Mouse (Mus musculus): Measurements from ENCODE around the gene Vsx1. TPM values are rescaled to one million over a fixed set of nuclear protein-coding genes. Genes with fewer than 3 reads are reported as not detected.
A peak's percentile ranks its signal among the peaks of the same experiment; 100 is the strongest.

Gene Vsx1
- polyA plus RNA-seq, 1 experiment: not detected

GRCm38 (mm10) chr2:150669454-150670045 is 19.6 kb downstream of the Vsx1 start:
- peaks cover 17% of the 10 kb centered on the region for H3K27me3 ChIP-seq (ENCODE audit: control insufficient read depth, insufficient read depth, insufficient read length)

GRCm38 (mm10) chr2:150668956-150669355 is 20.2 kb downstream of the Vsx1 start:
- no peaks in the 10 kb centered on the region for H3K79me2 ChIP-seq (ENCODE audit: control insufficient read depth, insufficient read depth)
- no peak overlapping the region for H3K4me3 ChIP-seq
- H3K36me3 ChIP-seq (ENCODE audit: control insufficient read depth, insufficient read depth): no peaks in the 10 kb centered on the region
- TF ChIP-seq E2F4 (IDR thresholded peaks at IDR 0.05; ENCODE audit: insufficient read depth) (no peak), MAX (IDR thresholded peaks at IDR 0.05; ENCODE audit: low read depth) (no peak), USF1 (IDR thresholded peaks at IDR 0.05; ENCODE audit: low read depth) (no peak), CEBPB (IDR thresholded peaks at IDR 0.05; ENCODE audit: insufficient read depth, poor library complexity, severe bottlenecking) (no peak), POLR2AphosphoS2 (IDR thresholded peaks at IDR 0.05; ENCODE audit: insufficient read length, low read depth) (no peak), REST (IDR thresholded peaks at IDR 0.05; ENCODE audit: insufficient read depth, insufficient read length) (no peak), MYOD1 (IDR thresholded peaks at IDR 0.05; ENCODE audit: control insufficient read depth in 1 of 3, insufficient read length in 2 of 3, low read depth in 2 of 3) (no peak), SRF (IDR thresholded peaks at IDR 0.05; ENCODE audit: control insufficient read depth, insufficient read length, low read depth) (no peak), POLR2A (IDR thresholded peaks at IDR 0.05; ENCODE audit: insufficient read length, low read depth) (no peak), TCF3 (IDR thresholded peaks at IDR 0.05; ENCODE audit: insufficient read length, low read depth) (no peak), MYOG (IDR thresholded peaks at IDR 0.05; ENCODE audit: control insufficient read depth in 1 of 3, insufficient read depth in 1 of 3, insufficient read length in 2 of 3, low read depth in 2 of 3) (no peak), TCF12 (IDR thresholded peaks at IDR 0.05; ENCODE audit: insufficient read depth, poor library complexity, severe bottlenecking) (no peak)
- no peak overlapping the region for H3ac ChIP-seq (ENCODE audit: control insufficient read depth, insufficient read length)
- peaks cover 17% of the 10 kb centered on the region for H3K27me3 ChIP-seq (ENCODE audit: control insufficient read depth, insufficient read depth, insufficient read length)
- H3K4me2 ChIP-seq (ENCODE audit: low read depth): no peak overlapping the region

More at GRCm38 (mm10) chr2:150669454-150670045, 19.6 kb downstream of the Vsx1 start:
- no peak overlapping the region for H3ac ChIP-seq (ENCODE audit: control insufficient read depth, insufficient read length)
- no peak overlapping the region for H3K4me2 ChIP-seq (ENCODE audit: low read depth)
- no peak for TF ChIP-seq TCF12 (IDR thresholded peaks at IDR 0.05; ENCODE audit: insufficient read depth, poor library complexity, severe bottlenecking)
- TF ChIP-seq USF1 (IDR thresholded peaks at IDR 0.05; ENCODE audit: low read depth): no peak
- no peak for TF ChIP-seq TCF3 (IDR thresholded peaks at IDR 0.05; ENCODE audit: insufficient read length, low read depth)
- no peak for TF ChIP-seq POLR2AphosphoS2 (IDR thresholded peaks at IDR 0.05; ENCODE audit: insufficient read length, low read depth)
- TF ChIP-seq SRF (IDR thresholded peaks at IDR 0.05; ENCODE audit: control insufficient read depth, insufficient read length, low read depth): no peak
- TF ChIP-seq E2F4 (IDR thresholded peaks at IDR 0.05; ENCODE audit: insufficient read depth): no peak
- no peak for TF ChIP-seq CEBPB (IDR thresholded peaks at IDR 0.05; ENCODE audit: insufficient read depth, poor library complexity, severe bottlenecking)
- no peak for TF ChIP-seq MYOD1 (IDR thresholded peaks at IDR 0.05; ENCODE audit: control insufficient read depth in 1 of 3, insufficient read length in 2 of 3, low read depth in 2 of 3)
- no peak for TF ChIP-seq REST (IDR thresholded peaks at IDR 0.05; ENCODE audit: insufficient read depth, insufficient read length)
- no peak for TF ChIP-seq POLR2A (IDR thresholded peaks at IDR 0.05; ENCODE audit: insufficient read length, low read depth)
- no peak for TF ChIP-seq MYOG (IDR thresholded peaks at IDR 0.05; ENCODE audit: control insufficient read depth in 1 of 3, insufficient read depth in 1 of 3, insufficient read length in 2 of 3, low read depth in 2 of 3)
- TF ChIP-seq MAX (IDR thresholded peaks at IDR 0.05; ENCODE audit: low read depth): no peak
- no peaks in the 10 kb centered on the region for H3K36me3 ChIP-seq (ENCODE audit: control insufficient read depth, insufficient read depth)
- H3K4me3 ChIP-seq: no peak overlapping the region
- no peaks in the 10 kb centered on the region for H3K79me2 ChIP-seq (ENCODE audit: control insufficient read depth, insufficient read depth)

GRCm38 (mm10) chr2:150667820-150668766 is 21.1 kb downstream of the Vsx1 start, which contains the start of gene Acss1:
Gene Acss1, minus strand, starts transcription at chr2:150668500.
- Histone ChIP-seq H3K36me3 (ENCODE audit: control insufficient read depth, insufficient read depth) (no peaks in the 10 kb centered on the region), H3K27me3 (ENCODE audit: control insufficient read depth, insufficient read depth, insufficient read length) (peaks cover 17% of the 10 kb centered on the region), H3ac (ENCODE audit: control insufficient read depth, insufficient read length) (no peak within 1 kb of the TSS), H3K79me2 (ENCODE audit: control insufficient read depth, insufficient read depth) (no peaks in the 10 kb centered on the region), H3K4me3 (no peak within 1 kb of the TSS), H3K4me2 (ENCODE audit: low read depth) (peak within 1 kb of the TSS; percentile 70)
- TF ChIP-seq MYOD1 (IDR thresholded peaks at IDR 0.05; ENCODE audit: control insufficient read depth in 1 of 3, insufficient read length in 2 of 3, low read depth in 2 of 3) (no peak), SRF (IDR thresholded peaks at IDR 0.05; ENCODE audit: control insufficient read depth, insufficient read length, low read depth) (no peak), TCF12 (IDR thresholded peaks at IDR 0.05; ENCODE audit: insufficient read depth, poor library complexity, severe bottlenecking) (no peak), POLR2AphosphoS2 (IDR thresholded peaks at IDR 0.05; ENCODE audit: insufficient read length, low read depth) (no peak), POLR2A (IDR thresholded peaks at IDR 0.05; ENCODE audit: insufficient read length, low read depth) (no peak), E2F4 (IDR thresholded peaks at IDR 0.05; ENCODE audit: insufficient read depth) (no peak), TCF3 (IDR thresholded peaks at IDR 0.05; ENCODE audit: insufficient read length, low read depth) (no peak), MAX (IDR thresholded peaks at IDR 0.05; ENCODE audit: low read depth) (no peak), USF1 (IDR thresholded peaks at IDR 0.05; ENCODE audit: low read depth) (no peak), REST (IDR thresholded peaks at IDR 0.05; ENCODE audit: insufficient read depth, insufficient read length) (no peak), CEBPB (IDR thresholded peaks at IDR 0.05; ENCODE audit: insufficient read depth, poor library complexity, severe bottlenecking) (no peak), MYOG (IDR thresholded peaks at IDR 0.05; ENCODE audit: control insufficient read depth in 1 of 3, insufficient read depth in 1 of 3, insufficient read length in 2 of 3, low read depth in 2 of 3) (no peak)
